In the genomic region with DNA sequence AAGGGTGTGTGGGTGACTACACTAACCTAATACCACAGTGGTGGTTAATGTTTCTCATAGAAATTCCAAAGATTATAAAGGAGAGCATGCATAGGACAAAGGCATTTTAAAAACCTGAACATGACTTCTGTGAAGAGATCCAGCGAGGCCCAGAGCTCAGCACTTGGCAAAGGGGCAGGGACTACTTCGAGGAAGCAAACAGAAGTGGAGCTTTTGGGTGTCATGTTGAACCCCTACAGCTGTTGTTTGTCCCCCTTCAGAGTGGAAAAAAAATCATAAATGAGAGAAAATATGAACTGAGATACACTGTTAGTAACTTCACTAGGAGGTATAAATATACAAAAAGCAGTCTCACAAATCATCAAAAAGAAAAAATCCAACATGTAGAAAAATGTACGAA, we compare ENCODE assay signal across 22 mouse cellular contexts. TPM values are rescaled to one million over a fixed set of nuclear protein-coding genes. Genes with fewer than 3 reads are reported as not detected.
"Had no signal": no experiment of that assay in that cellular context is flagged by ENCODE, and none has a peak within 500 bp of the region (broad histone marks: within the 10 kb centered on the region; RNA-seq: fewer than 3 reads in every experiment).

No protein-coding gene starts in this region.

- H3K9me3 ChIP-seq: midbrain, embryonic 13.5 days; midbrain, embryonic 15.5 days; neural tube, embryonic 12.5 days; stomach, embryonic 15.5 days had no signal

- H3K4me2 ChIP-seq: midbrain, embryonic 11.5 days; midbrain, embryonic 13.5 days; midbrain, embryonic 15.5 days; neural tube, embryonic 12.5 days; stomach, embryonic 15.5 days had no signal

- H3K9ac ChIP-seq: liver, postnatal 0 days; midbrain, embryonic 13.5 days; midbrain, embryonic 15.5 days; neural tube, embryonic 12.5 days; stomach, embryonic 15.5 days had no signal

- H3K36me3 ChIP-seq: midbrain, embryonic 13.5 days; midbrain, embryonic 15.5 days; neural tube, embryonic 12.5 days; stomach, embryonic 15.5 days had no signal

- H3K4me3 ChIP-seq: megakaryocyte, embryonic 14.5 days; midbrain, embryonic 13.5 days; midbrain, embryonic 15.5 days; neural tube, embryonic 12.5 days; stomach, embryonic 15.5 days had no signal

- H3K4me1 ChIP-seq: neural tube, embryonic 12.5 days had no signal

- ATAC-seq: liver, postnatal 0 days; midbrain, embryonic 13.5 days had no signal

- H3K27ac ChIP-seq: macrophage; midbrain, embryonic 13.5 days; midbrain, embryonic 15.5 days; neural tube, embryonic 12.5 days; stomach, postnatal 0 days had no signal

- H3K27me3 ChIP-seq: midbrain, embryonic 15.5 days; neural tube, embryonic 12.5 days; stomach, embryonic 15.5 days had no signal

- DNase-seq: liver, postnatal 0 days; lung, adult 2 months; lung, postnatal 14 days; thymus, adult 2 months; thymus, postnatal 25 days; thymus, postnatal 4 days had no signal

RNA-seq across cellular contexts. Expression of a gene that starts 1.3 kb away (rescaled TPM):
- total RNA-seq: megakaryocyte progenitor cell, adult 5-6 weeks; midbrain, postnatal 0 days; monocyte, adult 5-6 weeks; neutrophil, adult 5-6 weeks had no signal
- polyA plus RNA-seq: liver, postnatal 0 days; lung, adult 2 months; lung, embryonic 16.5 days; macrophage; midbrain, embryonic 11.5 days; midbrain, embryonic 13.5 days; midbrain, embryonic 15.5 days; midbrain, postnatal 0 days; neural tube, embryonic 12.5 days; neural tube, embryonic 14.5 days; spleen, adult 2 months; stomach, postnatal 0 days; urinary bladder, adult 2 months had no signal

RNA-seq across cellular contexts. Expression of a gene that starts 57.0 kb away (rescaled TPM):
- total RNA-seq: monocyte, adult 5-6 weeks; neutrophil, adult 5-6 weeks had no signal
- polyA plus RNA-seq: macrophage had no signal
